Mouse (Mus musculus): ENCODE data around the gene Tfap2d.

The Tfap2d gene

DNA sequence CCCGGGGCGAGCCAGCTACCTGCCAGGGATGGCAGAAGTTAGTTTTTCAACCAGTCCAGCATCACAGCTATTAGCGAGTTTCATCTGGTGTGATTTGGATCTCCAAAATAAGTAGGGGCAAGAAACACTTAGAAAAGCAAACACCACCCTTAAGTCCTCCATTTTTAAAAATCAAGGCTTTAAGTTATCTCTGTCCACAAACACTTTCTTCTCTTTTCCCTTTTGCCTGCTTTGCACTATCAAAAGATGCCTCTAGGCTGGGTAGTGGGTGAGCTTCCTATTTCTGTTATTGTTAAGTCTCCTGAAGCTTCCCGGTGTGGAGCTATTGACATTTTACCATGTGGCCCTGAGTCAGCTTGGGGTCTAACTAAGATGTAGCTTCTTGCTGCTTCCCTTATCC lies 110.3 kb downstream of the Tfap2d start:
- H3K4me3 ChIP-seq (replicated peaks; ENCODE audit: low read length), result no peak overlapping the region
- peaks cover 92% of the 10 kb centered on the region for H3K27me3 ChIP-seq (ENCODE audit: insufficient read depth, low read length)
- no peaks in the 10 kb centered on the region for H3K9me3 ChIP-seq (ENCODE audit: low read length)
- H3K36me3 ChIP-seq (ENCODE audit: insufficient read depth, low read length), result no peaks in the 10 kb centered on the region
- no peak for TF ChIP-seq CTCF (conservative IDR thresholded peaks at IDR 0.05; ENCODE audit: low read length)
- no peak for TF ChIP-seq NANOG (IDR thresholded peaks at IDR 0.05; ENCODE audit: borderline replicate concordance, low read length)
- TF ChIP-seq POU5F1 (IDR thresholded peaks at IDR 0.05; ENCODE audit: borderline replicate concordance, low read length), result no peak
- peaks cover 31% of the 10 kb centered on the region for H3K4me1 ChIP-seq (replicated peaks; ENCODE audit: low read depth, low read length)

DNA sequence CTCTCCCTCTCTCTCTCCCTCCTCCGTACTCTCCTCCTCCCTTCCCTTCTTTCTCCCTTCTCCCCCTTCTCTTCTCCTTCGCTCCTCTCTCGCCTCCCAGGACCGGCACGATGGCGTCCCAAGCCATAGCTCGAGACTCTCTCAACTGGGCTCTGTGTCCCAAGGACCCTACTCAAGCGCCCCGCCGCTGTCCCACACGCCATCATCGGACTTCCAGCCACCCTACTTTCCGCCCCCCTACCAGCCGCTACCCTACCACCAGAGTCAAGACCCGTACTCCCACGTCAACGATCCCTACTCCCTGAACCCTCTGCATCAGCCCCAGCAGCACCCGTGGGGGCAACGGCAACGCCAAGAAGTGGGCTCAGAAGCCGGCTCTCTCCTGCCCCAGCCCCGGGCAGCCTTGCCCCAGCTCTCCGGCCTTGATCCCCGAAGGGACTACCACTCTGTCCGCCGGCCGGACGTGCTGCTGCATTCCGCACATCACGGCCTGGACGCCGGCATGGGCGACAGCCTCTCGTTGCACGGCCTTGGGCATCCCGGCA lies 111.1 kb downstream of the Tfap2d start:
- no peak for TF ChIP-seq POU5F1 (IDR thresholded peaks at IDR 0.05; ENCODE audit: borderline replicate concordance, low read length)
- no peak for TF ChIP-seq NANOG (IDR thresholded peaks at IDR 0.05; ENCODE audit: borderline replicate concordance, low read length)
- TF ChIP-seq CTCF (conservative IDR thresholded peaks at IDR 0.05; ENCODE audit: low read length), result no peak
- H3K4me3 ChIP-seq (replicated peaks; ENCODE audit: low read length), result peak overlapping the region; percentile 45
- peaks cover 29% of the 10 kb centered on the region for H3K4me1 ChIP-seq (replicated peaks; ENCODE audit: low read depth, low read length)
- no peaks in the 10 kb centered on the region for H3K9me3 ChIP-seq (ENCODE audit: low read length)
- H3K36me3 ChIP-seq (ENCODE audit: insufficient read depth, low read length), result no peaks in the 10 kb centered on the region
- peaks cover 93% of the 10 kb centered on the region for H3K27me3 ChIP-seq (ENCODE audit: insufficient read depth, low read length)
